Mouse (Mus musculus) midbrain, postnatal 0 days (tissue): ENCODE data around the gene Hacd3. TPM values are rescaled to one million over a fixed set of nuclear protein-coding genes. Genes with fewer than 3 reads are reported as not detected.

Experiments used
- ATAC-seq: fragments of 200-750 bp; cut with Nextera tagmentation; 2 replicates; pipeline ENCODE4 v1.8.0; 2017; ENCODE audit warnings: moderate number of reproducible peaks, mild to moderate bottlenecking, moderate TSS enrichment, moderate library complexity; ENCODE audit not compliant: low FRiP score
- DNase-seq: peaks from one replicate; pipeline ENCODE4 v3.0.0-alpha.2; 2015; ENCODE audit warnings: low spot score
- H3K27ac ChIP-seq: fragments of 300-500 bp; sonication (generic); 2 replicates; pipeline ENCODE4 v1.5.1; 2014; ENCODE audit warnings: low read depth, mild to moderate bottlenecking, low read length, mixed read lengths
- H3K27me3 ChIP-seq: fragments of 300-500 bp; sonication (generic); 2 replicates; pipeline ENCODE4 v1.6.1; 2014; ENCODE audit warnings: low read length, control low read depth, mixed read lengths; ENCODE audit not compliant: insufficient read depth
- H3K36me3 ChIP-seq: fragments of 300-500 bp; sonication (generic); 2 replicates; pipeline ENCODE4 v1.6.1; 2014; ENCODE audit warnings: low read length, control low read depth, mixed read lengths; ENCODE audit not compliant: insufficient read depth
- H3K4me1 ChIP-seq: fragments of 300-500 bp; sonication (generic); 2 replicates; pipeline ENCODE4 v1.6.1; 2014; ENCODE audit warnings: mild to moderate bottlenecking, control low read depth, antibody characterized with exemption, low read length, mixed read lengths; ENCODE audit not compliant: insufficient read depth
- H3K4me2 ChIP-seq: fragments of 300-500 bp; sonication (generic); 2 replicates; pipeline ENCODE4 v1.6.1; 2014; ENCODE audit warnings: low read depth, mild to moderate bottlenecking, low read length, mixed read lengths; ENCODE audit not compliant: poor library complexity, severe bottlenecking
- H3K4me3 ChIP-seq: fragments of 300-500 bp; sonication (generic); 2 replicates; pipeline ENCODE4 v1.5.1; 2014; ENCODE audit warnings: low read depth, mild to moderate bottlenecking, low read length, moderate library complexity
- H3K9ac ChIP-seq: fragments of 300-500 bp; sonication (generic); replicated peaks from 2 replicates; pipeline ENCODE4 v1.6.1; 2014; ENCODE audit warnings: mild to moderate bottlenecking, low read length, moderate library complexity, mixed read lengths; ENCODE audit not compliant: poor library complexity, severe bottlenecking
- H3K9me3 ChIP-seq: fragments of 300-500 bp; sonication (generic); 2 replicates; pipeline ENCODE4 v1.6.1; 2016; ENCODE audit warnings: low read length, control low read depth
- CTCF ChIP-seq: IDR thresholded peaks from 2 replicates; pipeline ENCODE4 v1.5.1; 2016; ENCODE audit warnings: antibody characterized with exemption, mild to moderate bottlenecking
- WGBS: fragments of 180-500 bp; shearing (Covaris S2); extraction: QIAGEN DNeasy Blood & Tissue Kit; methylation state at CpG from one replicate; pipeline ENCODE4 v1.1.7; 2014; 5-methylcytosine and 5-hydroxymethylcytosine counted together
- polyA plus RNA-seq: library from polyadenylated mRNA; unstranded; fragments of >200 nt; fragmentation: Nextera tagmentation; extraction: Ambion mirVana; gene quantifications from 2 replicates; pipeline ENCODE4 v1.2.1, GENCODE M21; 2015
- total RNA-seq: library from RNA; depleted of rRNA; stranded (reverse); fragments of >200 nt; gene quantifications from 2 replicates; pipeline ENCODE4 v1.2.3, GENCODE M21; 2014; rRNA removed

Hacd3 gene
- total RNA-seq (204 and 210 TPM in 2 replicates), polyA plus RNA-seq (186 and 197 TPM in 2 replicates)

DNA sequence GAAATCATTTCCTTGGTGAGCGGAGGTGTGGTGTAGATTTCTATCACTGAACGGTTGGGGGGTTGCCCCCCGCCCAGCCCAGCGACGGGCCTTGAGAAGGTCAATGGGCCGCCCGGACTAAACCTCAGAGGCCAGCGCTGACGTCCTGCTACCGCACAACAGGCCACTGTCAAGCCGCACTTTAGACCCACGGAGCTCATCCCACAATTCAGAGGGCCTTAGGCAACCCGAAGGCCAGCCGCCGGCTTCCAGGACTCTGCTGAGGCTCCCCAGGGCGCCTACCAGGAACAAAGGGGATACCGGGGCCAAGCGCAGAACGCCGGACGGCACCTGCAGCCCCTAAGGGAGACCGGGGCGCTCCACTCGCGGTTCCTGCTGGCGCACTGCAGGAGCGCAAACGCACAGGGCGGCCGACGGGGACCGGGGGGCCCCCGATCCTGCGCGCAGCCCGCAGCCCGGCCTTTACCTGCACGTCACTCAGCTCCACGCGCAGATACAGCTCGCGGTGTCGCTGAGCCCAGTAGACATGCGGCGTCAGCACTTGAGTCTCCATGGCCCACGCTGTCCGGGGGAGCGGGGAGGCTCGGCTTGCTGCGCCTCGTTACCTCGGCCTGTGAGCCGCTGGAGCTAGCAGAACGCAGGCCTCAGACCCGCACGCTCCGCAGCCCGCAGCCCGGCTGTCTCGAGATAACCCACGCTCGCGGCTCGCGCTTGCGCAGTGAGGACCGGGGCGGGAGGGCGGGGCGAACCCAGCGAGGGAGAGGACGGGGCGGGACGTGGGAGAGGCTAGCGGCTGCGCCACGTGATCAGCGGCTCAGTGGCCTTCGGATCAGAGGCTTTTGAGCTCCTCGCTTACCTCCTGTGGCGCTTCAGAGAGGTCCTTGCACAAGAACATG is at the start of gene Hacd3:
Hacd3 (minus strand) TSS at position 703 of the 896 bp plus-strand sequence.
- no peaks in the 10 kb centered on the region for H3K36me3 ChIP-seq
- TF ChIP-seq CTCF: no peak
- peak within 1 kb of the TSS; percentile 74 for H3K9ac ChIP-seq
- peak within 1 kb of the TSS; percentile 76 for H3K4me2 ChIP-seq
- peak; percentile 94 for ATAC-seq
- WGBS: under 1% methylated on average over 71 of the region's 81 CpGs
- H3K4me1 ChIP-seq: peaks cover 34% of the 10 kb centered on the region
- no peaks in the 10 kb centered on the region for H3K27me3 ChIP-seq
- H3K4me3 ChIP-seq: peak within 1 kb of the TSS; percentile 69
- H3K9me3 ChIP-seq: no peaks in the 10 kb centered on the region
- peak within 1 kb of the TSS; percentile 85 for H3K27ac ChIP-seq
- DNase-seq: peak; percentile 97

DNA sequence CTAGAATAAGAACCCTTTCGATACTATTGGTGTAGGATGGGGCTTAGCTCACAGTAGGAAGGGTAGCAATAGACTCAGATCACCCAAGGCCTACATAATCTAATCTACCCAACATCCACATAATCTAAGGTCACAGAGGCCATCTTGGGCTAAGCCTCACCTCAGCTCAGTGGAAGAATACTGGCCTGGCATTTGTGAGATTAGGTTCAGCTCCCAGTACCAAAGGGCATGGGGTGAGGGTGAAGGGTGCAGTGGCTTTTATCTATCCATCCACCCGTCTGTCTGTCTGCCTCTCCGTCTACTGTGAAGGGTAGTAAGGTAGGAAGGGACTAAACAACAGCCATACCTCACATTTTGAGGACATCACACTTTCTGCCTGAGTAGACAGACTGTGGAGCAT is 49.1 kb upstream of the Hacd3 start:
- Histone ChIP-seq H3K9ac (no peak overlapping the region), H3K36me3 (peaks cover 37% of the 10 kb centered on the region), H3K4me3 (no peak overlapping the region), H3K27ac (no peak overlapping the region), H3K4me2 (no peak overlapping the region), H3K4me1 (no peaks in the 10 kb centered on the region), H3K9me3 (no peaks in the 10 kb centered on the region), H3K27me3 (no peaks in the 10 kb centered on the region)
- ATAC-seq: no peak
- WGBS: 94% methylated on average over 3 of the region's 3 CpGs
- TF ChIP-seq CTCF: no peak
- DNase-seq: no peak

DNA sequence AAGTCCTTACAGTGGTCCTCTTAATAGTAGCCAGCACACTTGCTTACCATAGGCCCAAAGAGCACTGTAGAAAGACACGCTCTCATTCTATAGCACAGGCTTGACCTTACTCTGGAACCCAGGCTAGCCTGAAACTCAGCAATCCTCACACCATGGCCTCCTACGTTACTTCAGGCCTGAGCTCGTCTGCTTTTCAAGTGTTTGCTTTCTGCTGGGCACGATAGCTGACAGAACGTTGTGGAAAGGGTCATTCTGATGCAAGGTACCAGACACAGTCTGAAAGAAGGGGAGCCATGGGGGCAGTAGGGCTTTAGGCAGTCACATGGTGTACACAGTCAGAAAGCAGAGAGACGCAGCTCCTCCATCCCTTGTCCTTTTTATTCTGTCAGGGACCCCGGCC is 42.8 kb upstream of the Hacd3 start:
- H3K36me3 ChIP-seq: peaks cover 41% of the 10 kb centered on the region
- WGBS: 94% methylated on average over 7 of the region's 7 CpGs

GRCm38 (mm10) chr9:65050981-65051380 is 29.5 kb upstream of the Hacd3 start:
- Histone ChIP-seq H3K27ac (no peak overlapping the region), H3K36me3 (peaks cover 57% of the 10 kb centered on the region), H3K4me2 (no peak overlapping the region), H3K4me1 (no peaks in the 10 kb centered on the region), H3K9me3 (no peaks in the 10 kb centered on the region), H3K27me3 (no peaks in the 10 kb centered on the region), H3K9ac (no peak overlapping the region), H3K4me3 (no peak overlapping the region)
- no peak for DNase-seq
- WGBS: 96% methylated on average over 3 of the region's 3 CpGs
- TF ChIP-seq CTCF: no peak
- no peak for ATAC-seq

More for the DNA sequence above, 42.8 kb upstream of the Hacd3 start:
- no peak for ATAC-seq
- Histone ChIP-seq H3K4me1 (no peaks in the 10 kb centered on the region), H3K27ac (no peak overlapping the region), H3K4me3 (no peak overlapping the region), H3K4me2 (no peak overlapping the region), H3K9ac (no peak overlapping the region), H3K27me3 (no peaks in the 10 kb centered on the region), H3K9me3 (no peaks in the 10 kb centered on the region)
- TF ChIP-seq CTCF: no peak
- DNase-seq: no peak

GRCm38 (mm10) chr9:65049422-65049821 is 27.9 kb upstream of the Hacd3 start:
- H3K36me3 ChIP-seq: peaks cover 50% of the 10 kb centered on the region
- H3K27me3 ChIP-seq: no peaks in the 10 kb centered on the region
- no peak overlapping the region for H3K4me2 ChIP-seq
- no peaks in the 10 kb centered on the region for H3K9me3 ChIP-seq
- WGBS: 96% methylated on average over 5 of the region's 5 CpGs
- no peak overlapping the region for H3K27ac ChIP-seq
- H3K4me3 ChIP-seq: no peak overlapping the region
- no peak for TF ChIP-seq CTCF
- DNase-seq: no peak
- H3K4me1 ChIP-seq: no peaks in the 10 kb centered on the region
- no peak overlapping the region for H3K9ac ChIP-seq
- ATAC-seq: no peak

DNA sequence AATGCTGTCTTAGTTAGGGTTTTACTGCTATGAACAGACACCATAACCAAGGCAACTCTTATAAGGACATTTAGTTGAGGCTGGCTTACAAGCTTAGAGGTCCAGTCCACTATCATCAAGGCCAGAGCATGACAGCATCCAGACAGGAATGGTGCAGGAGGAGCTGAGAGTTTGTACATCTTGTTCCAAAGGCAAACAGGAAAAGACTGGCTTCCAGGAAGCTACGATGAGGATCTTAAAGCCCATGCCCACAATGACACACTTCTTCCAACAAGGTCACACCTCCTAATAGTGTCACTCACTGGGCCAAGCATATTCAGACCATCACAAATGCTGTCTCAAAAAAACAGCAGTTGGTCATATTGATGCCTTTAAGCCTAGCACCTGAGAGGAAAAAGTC is 25.5 kb upstream of the Hacd3 start:
- H3K4me1 ChIP-seq: no peaks in the 10 kb centered on the region
- H3K4me2 ChIP-seq: no peak overlapping the region
- no peak overlapping the region for H3K27ac ChIP-seq
- 94% methylated on average over 1 of the region's 1 CpGs for WGBS
- no peak for TF ChIP-seq CTCF
- no peak for DNase-seq
- ATAC-seq: no peak
- no peaks in the 10 kb centered on the region for H3K27me3 ChIP-seq
- H3K9ac ChIP-seq: no peak overlapping the region
- no peak overlapping the region for H3K4me3 ChIP-seq
- H3K36me3 ChIP-seq: peaks cover 43% of the 10 kb centered on the region
- no peaks in the 10 kb centered on the region for H3K9me3 ChIP-seq
